Mouse (Mus musculus): Measurements from ENCODE around the gene Gbgt1. TPM values are rescaled to one million over a fixed set of nuclear protein-coding genes. Genes with fewer than 3 reads are reported as not detected.
"Not testable (repeated sequence)": the region's sequence is repeated elsewhere in the genome, so short reads cannot be mapped to it uniquely, and the experiment has no call there.

Gene Gbgt1
- total RNA-seq (2021): 1 to 10 TPM; 1.8 to 2.2 TPM
- long read RNA-seq, experiment 1: 0 reads
- long read RNA-seq, experiment 2, partial matches to known transcripts: 0 of 1 reads
- long read RNA-seq, experiment 2, other reads (novel, unspliced or antisense): 0 of 1 reads

GRCm38 (mm10) chr2:28496671-28497070 lies at the start of gene Gbgt1:
Gene Gbgt1 (plus strand): TSS chr2:28496891.
- H3K4me3 ChIP-seq: no peak within 1 kb of the TSS
- no peak for TF ChIP-seq CTCF (conservative IDR thresholded peaks at IDR 0.05)
- no peak within 1 kb of the TSS for H3K27ac ChIP-seq
- DNase-seq (ENCODE audit: low spot score in 2 of 2): no peak

DNA sequence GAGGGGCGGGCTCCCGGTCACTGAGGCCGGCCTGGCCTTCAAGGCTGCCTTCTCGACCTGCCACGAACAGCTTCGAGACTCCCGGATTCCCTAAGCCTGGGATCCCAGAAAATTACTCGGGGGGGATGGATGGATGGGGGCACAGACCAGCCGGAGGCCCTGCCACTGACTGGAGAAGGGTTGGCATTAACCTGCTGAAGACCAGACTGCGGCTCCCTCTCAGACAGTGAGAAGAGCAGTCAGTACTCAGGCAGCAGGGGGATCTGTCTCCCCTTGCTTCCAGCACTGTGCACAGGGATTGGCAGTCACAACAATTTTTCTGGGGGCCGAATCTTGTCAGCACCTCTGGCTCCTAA lies 49.4 kb upstream of the Gbgt1 start:
- H3K4me3 ChIP-seq: peak overlapping the region; percentile 71
- H3K27ac ChIP-seq: peak overlapping the region; percentile 84
- TF ChIP-seq CTCF (conservative IDR thresholded peaks at IDR 0.05): no peak
- DNase-seq (ENCODE audit: low spot score in 2 of 2): no peak

DNA sequence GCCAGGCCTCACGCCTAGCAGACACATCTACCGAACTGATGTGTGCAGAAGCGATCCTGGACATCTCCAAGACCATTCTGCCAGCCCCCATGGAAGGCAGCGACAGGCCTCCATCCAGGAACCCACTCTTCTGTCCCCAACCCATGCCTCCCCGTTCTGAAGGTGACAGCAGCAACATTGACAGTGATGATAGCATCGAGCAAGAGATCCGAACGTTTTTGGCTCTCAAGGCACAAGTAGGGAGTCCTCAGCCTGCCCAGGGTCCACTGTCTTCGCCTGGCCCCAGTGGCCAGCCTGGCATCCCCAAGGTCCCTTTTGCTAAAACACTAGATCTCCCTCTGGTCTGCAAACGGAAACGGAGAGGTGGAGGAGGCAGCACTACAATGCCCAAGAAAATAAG lies 45.0 kb upstream of the Gbgt1 start:
- no peak for DNase-seq (ENCODE audit: low spot score in 2 of 2)
- no peak for TF ChIP-seq CTCF (conservative IDR thresholded peaks at IDR 0.05)
- Histone ChIP-seq H3K4me3 (no peak overlapping the region), H3K27ac (no peak overlapping the region)

DNA sequence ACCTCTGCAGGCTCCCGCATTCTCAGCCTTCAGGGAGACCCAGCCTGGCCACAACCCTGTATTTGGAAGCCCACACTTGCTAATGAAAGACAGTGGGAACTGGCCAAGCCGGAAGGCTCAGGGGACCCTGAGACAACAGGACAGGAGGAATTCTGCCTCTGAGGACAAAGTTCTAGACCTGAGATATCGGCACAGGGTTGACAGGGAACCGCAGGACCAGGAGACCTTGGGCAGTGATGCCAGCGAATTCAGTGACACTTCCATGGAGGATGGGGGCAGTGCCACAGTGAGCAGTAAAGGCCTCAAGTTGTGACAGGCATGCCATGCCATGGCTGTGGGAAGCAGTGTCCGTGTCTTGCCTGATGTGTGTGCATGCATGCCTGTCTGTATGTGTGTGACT lies 43.2 kb upstream of the Gbgt1 start:
- Histone ChIP-seq H3K27ac (no peak overlapping the region), H3K4me3 (no peak overlapping the region)
- TF ChIP-seq CTCF (conservative IDR thresholded peaks at IDR 0.05): no peak
- DNase-seq (ENCODE audit: low spot score in 2 of 2): no peak

DNA sequence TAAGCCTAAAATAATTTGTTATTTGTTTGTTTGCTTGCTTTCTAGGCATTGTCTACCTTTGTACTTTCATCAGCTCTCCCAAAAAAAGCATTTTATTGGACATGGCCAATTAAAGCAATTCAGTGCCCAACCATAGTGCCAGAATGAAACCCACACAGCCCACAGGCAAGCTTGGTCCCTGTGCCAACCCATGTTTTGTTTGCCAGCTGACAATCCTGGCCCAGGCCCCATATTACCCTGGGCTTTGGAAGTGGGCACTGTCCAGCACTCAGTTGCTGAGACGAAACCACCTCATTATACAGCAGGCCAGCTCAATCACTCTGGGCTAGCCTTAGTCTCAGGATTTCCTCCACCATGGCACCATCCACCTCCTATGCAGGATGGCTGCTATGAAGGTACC lies 40.1 kb upstream of the Gbgt1 start:
- no peak overlapping the region for H3K4me3 ChIP-seq
- no peak for TF ChIP-seq CTCF (conservative IDR thresholded peaks at IDR 0.05)
- no peak for DNase-seq (ENCODE audit: low spot score in 2 of 2)
- no peak overlapping the region for H3K27ac ChIP-seq

GRCm38 (mm10) chr2:28463919-28464318 lies 32.8 kb upstream of the Gbgt1 start:
- Histone ChIP-seq H3K4me3 (no peak overlapping the region), H3K27ac (no peak overlapping the region)
- peak; percentile 49 to 76 for DNase-seq (ENCODE audit: low spot score in 2 of 2)
- TF ChIP-seq CTCF (conservative IDR thresholded peaks at IDR 0.05): peak; percentile 93

GRCm38 (mm10) chr2:28464919-28465318 lies 31.8 kb upstream of the Gbgt1 start:
- Histone ChIP-seq H3K4me3 (no peak overlapping the region), H3K27ac (no peak overlapping the region)
- DNase-seq (ENCODE audit: low spot score in 2 of 2): no peak
- TF ChIP-seq CTCF (conservative IDR thresholded peaks at IDR 0.05): no peak

DNA sequence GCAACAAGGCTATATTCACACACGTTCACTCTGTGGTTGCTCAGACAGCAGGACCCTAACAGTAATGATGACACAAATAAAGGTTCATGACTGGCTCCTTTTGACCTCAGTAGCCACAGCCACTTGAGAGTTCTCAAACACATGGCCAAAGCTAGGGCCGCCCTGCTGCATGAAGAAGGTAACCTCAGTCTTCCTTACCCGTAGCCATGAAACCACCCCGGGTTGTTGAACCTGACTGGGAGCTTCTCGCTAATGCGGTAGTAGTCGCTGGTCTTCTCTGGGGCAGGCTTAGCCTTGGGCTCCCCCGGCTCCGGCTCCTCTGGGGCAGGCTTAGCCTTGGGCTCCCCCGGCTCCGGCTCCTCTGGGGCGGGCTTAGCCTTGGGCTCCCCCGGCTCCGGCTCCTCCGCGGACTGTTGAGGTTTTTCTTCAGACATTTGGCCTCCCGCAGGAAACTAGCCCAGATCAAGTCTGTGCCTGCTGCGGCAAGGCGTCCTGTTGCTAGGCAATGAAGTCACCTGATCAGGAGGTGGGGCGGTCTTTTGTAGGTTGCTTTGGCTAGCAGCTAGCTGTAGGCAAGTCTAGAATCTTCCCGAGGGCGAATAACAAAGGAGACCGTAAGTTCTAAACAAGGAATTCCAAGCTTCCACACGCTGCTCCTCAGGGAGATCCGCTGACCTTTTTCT lies 30.7 kb upstream of the Gbgt1 start, which contains the start of gene 1700007K13Rik:
Gene 1700007K13Rik (minus strand): TSS at position 497 of the 683 bp plus-strand sequence.
- TF ChIP-seq CTCF (conservative IDR thresholded peaks at IDR 0.05): no peak
- peak; percentile 70 to 76 for DNase-seq (ENCODE audit: low spot score in 2 of 2)
- peak within 1 kb of the TSS; percentile 22 for H3K4me3 ChIP-seq
- peak within 1 kb of the TSS; percentile 6; the same call in 1 of the 2 replicates for H3K27ac ChIP-seq

DNA sequence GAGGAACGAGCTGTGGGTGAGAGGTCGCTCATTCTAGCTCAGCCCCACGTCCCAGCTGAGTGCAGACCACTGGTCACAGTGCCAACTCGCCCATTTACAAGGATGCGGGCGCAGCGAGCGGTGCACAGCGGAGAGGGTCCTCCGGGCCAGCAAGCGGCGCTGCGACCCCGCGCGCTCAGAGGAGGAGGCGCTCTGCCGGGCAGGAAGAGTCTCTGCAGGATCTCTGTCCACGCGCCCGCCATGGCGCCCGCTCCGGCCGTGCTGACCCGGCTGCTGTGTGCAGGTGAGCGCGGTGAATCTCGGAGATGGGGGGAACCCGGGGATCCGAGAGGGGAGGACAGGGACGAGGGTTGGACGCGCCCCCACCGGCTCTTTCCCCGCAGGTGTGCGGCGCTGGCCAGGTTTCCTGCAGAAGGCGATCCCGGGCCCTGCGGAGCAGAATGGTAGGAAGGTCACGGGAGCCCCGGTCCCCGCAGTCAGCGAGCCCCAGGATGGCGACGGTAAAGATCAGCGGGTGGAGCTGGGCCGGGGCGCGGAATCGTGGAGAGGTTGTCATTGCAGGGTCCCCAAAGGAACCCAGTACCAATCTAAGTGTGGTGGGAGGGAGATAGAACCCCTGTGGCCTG lies 28.7 kb upstream of the Gbgt1 start, which contains the start of gene Mrps2:
Gene Mrps2 (plus strand): TSS at position 207 of the 626 bp plus-strand sequence.
- H3K4me3 ChIP-seq: peak within 1 kb of the TSS; percentile 93
- DNase-seq (ENCODE audit: low spot score in 2 of 2): peak; percentile 79 to 90
- peak; percentile 90 for TF ChIP-seq CTCF (conservative IDR thresholded peaks at IDR 0.05)
- peak within 1 kb of the TSS; percentile 93 for H3K27ac ChIP-seq

DNA sequence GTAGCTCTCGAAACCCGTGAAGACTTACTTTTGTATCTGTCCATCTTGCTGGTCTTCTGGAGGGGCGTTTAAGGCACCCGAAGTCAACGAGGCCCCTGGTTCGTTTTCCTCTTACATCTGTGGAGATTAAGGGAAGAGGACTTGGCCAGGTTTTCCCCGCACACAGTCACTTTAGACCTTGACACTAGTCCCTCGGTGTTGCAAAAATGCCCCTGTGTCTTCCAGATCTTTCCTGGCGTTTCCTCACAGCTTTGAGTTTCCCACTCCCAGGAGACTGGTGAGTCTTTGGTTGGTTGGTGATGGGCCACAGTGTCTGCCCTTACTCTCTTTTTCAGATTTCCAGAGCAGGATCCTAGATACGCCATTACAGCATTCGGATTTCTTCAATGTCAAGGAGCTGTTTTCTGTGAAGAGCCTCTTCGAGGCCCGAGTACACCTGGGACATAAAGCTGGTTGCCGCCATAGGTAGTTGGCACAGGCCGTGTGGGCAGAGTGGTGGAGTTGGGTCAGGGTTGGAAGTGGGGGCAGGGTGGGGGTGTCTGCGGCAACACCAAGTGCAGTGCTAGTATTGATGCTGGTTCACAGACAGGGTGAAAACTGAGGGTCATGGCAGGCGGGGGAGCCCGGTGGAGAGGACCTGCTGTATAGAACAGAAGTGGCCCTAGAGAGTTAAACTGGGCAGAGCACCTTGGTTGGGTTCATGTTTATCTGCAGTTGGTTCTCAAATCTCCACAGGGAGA lies 28.0 kb upstream of the Gbgt1 start:
- TF ChIP-seq CTCF (conservative IDR thresholded peaks at IDR 0.05): no peak
- no peak for DNase-seq (ENCODE audit: low spot score in 2 of 2)
- peak overlapping the region; percentile 93 for H3K4me3 ChIP-seq
- peak overlapping the region; percentile 93 for H3K27ac ChIP-seq

DNA sequence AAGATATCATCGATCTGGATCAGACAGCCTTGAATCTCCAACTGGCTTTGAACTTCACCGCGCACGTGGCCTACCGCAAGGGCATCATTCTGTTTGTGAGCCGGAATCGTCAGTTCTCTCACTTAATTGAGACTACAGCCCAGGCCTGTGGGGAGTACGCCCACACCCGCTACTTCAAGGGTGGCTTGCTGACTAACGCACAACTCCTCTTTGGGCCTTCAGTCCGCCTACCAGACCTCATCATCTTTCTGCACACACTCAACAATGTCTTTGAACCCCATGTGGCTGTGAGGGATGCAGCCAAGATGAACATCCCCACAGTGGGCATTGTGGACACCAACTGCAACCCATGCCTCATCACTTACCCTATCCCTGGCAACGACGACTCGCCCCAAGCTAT lies 27.2 kb upstream of the Gbgt1 start:
- Histone ChIP-seq H3K4me3 (no peak overlapping the region), H3K27ac (no peak overlapping the region)
- TF ChIP-seq CTCF (conservative IDR thresholded peaks at IDR 0.05): no peak
- no peak for DNase-seq (ENCODE audit: low spot score in 2 of 2)

DNA sequence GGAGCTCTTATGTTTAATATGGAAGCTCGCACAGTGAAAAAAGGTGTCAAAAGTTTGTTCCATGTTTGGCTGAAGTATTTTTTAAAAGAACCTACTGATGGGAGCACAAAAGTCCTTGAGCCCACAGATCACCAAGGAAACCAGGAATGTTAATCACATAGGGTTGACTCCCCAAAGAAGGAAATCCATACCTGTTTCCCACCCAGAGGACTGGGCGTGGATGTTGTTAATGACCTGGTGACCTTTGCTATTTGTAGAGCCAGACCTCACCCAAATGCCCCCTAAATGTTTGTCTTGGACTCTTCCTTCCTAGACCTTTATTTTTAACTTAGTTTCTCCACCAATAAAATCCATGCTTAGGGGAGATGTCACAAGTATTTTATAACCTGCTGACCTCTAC lies 26.1 kb upstream of the Gbgt1 start:
- Histone ChIP-seq H3K4me3 (no peak overlapping the region), H3K27ac (no peak overlapping the region)
- TF ChIP-seq CTCF (conservative IDR thresholded peaks at IDR 0.05): no peak
- no peak for DNase-seq (ENCODE audit: low spot score in 2 of 2)

DNA sequence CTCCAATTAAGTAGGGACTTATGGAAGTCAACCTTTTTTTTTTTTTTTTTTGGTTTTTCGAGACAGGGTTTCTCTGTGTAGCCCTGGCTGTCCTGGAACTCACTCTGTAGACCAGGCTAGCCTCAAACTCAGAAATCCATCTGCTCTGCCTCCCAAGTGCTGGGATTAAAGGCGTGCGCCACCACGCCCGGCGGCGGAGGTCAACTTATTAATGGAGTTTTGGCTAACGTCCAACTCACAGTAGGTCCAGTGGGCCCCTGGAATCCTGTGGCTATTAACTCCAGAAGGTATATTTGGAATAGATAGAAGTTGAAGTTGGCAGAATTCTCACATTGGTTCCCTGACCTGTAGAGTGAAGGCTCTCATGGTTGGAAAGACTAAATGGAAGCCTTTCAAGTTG lies 24.7 kb upstream of the Gbgt1 start:
- not testable (repeated sequence) for DNase-seq (ENCODE audit: low spot score in 2 of 2); H3K4me3 ChIP-seq; H3K27ac ChIP-seq

GRCm38 (mm10) chr2:28477993-28478392 lies 18.7 kb upstream of the Gbgt1 start:
- not testable (repeated sequence) for H3K4me3 ChIP-seq; DNase-seq (ENCODE audit: low spot score in 2 of 2)

More at GRCm38 (mm10) chr2:28477993-28478392, 18.7 kb upstream of the Gbgt1 start:
- not testable (repeated sequence) for H3K27ac ChIP-seq

Data from layer of hippocampus, adult 2 months (tissue).